Mouse (Mus musculus) R1 (cell line): ENCODE results near the gene Cuzd1.

Experiments
- DNase-seq: peaks from one replicate; pipeline ENCODE4 v3.0.0-alpha.2; 2018; ENCODE audit warnings: low read depth, low spot score

The Cuzd1 gene

GRCm38 (mm10) chr7:131322192-131322591 lies at the start of gene Cuzd1:
Gene Cuzd1, minus strand, starts transcription at chr7:131322292.
- DNase-seq, result no peak

GRCm38 (mm10) chr7:131371470-131371860 lies 49.4 kb upstream of the Cuzd1 start:
- no peak for DNase-seq

- peak; percentile 93 for DNase-seq
Measured at GRCm38 (mm10) chr7:131370648-131371469, 48.8 kb upstream of the Cuzd1 start, which contains the start of gene Pstk. Gene Pstk, plus strand, starts transcription at chr7:131371141.

GRCm38 (mm10) chr7:131364131-131364530 lies 42.0 kb upstream of the Cuzd1 start:
- DNase-seq, result no peak

GRCm38 (mm10) chr7:131362615-131363300 lies 40.7 kb upstream of the Cuzd1 start, which contains the start of gene 2310057M21Rik:
Gene 2310057M21Rik, minus strand, starts transcription at chr7:131362759.
- peak; percentile 99 for DNase-seq

DNA sequence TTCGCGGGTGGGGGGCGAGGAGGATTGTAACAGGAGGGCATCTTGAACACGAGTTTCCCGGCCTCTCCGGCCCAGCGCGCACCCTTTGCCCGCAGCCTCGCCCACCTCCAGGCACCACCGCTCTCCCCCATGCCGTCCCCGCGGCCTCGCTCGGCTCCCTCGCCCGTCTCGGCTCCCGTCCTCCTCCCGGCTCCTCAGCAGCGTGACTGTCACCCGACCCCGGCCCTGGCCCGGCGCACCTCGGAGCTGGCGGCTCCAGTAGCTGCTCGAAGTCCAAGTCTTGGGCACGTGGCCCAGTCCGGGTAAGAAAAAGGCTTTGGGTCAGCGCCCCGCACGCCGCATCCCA lies 40.1 kb upstream of the Cuzd1 start:
- no peak for DNase-seq

DNA sequence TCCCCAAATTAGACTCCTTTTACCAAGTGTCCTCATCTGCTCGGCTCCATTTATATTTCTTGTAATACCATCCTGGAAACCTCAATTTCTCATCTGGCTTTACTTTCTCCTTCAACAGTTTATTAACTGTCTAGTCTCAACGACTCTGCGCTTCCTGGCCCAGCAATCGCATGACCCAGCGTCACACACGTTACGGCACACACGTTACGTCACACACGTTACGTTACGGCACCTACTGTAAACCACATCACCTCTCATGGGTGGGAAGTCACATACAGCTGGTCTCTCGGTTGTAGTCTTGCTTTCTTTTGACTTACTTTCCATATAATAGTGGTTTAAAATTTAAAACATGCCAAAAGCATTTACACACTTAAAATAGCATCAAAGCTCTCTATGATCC lies 34.0 kb upstream of the Cuzd1 start:
- DNase-seq, result no peak

DNA sequence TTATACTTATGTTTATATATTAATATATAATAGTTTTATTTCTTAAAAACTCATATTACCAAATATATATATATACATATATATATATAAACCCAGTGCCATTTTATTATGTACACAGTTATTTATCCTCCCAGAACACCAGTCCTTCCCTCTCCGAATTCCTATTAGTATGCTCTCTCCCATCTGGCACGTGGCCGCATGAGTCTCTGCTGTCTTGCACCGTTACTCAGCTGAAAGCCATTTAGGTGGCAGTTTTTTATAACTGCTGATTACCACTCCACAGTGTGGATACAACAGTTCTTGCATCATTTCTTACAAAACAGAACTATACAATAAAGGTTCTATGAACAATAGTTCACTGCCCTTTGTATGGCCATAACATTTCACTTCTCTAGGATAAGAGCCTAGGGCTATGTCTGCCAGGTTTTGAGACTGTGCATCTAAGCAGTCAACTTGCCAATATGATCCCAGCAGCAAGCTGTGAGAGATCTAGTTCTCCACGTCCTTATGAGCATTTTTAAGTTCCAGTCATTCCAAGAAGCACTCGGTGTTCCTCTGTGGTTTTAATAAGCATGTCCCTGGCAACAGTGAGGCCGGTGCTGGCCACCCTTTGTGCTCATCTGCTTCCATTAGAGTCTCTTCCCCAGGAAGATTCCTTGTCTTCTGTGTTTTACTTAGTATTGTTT lies 23.9 kb upstream of the Cuzd1 start:
- no peak for DNase-seq

GRCm38 (mm10) chr7:131337502-131338068 lies 15.5 kb upstream of the Cuzd1 start:
- peak; percentile 62 for DNase-seq

GRCm38 (mm10) chr7:131333564-131333963 lies 11.5 kb upstream of the Cuzd1 start, which contains the start of gene Fam24a:
Gene Fam24a, plus strand, starts transcription at chr7:131333864.
- no peak for DNase-seq

GRCm38 (mm10) chr7:131331688-131332087 lies 9.6 kb upstream of the Cuzd1 start:
- no peak for DNase-seq

DNA sequence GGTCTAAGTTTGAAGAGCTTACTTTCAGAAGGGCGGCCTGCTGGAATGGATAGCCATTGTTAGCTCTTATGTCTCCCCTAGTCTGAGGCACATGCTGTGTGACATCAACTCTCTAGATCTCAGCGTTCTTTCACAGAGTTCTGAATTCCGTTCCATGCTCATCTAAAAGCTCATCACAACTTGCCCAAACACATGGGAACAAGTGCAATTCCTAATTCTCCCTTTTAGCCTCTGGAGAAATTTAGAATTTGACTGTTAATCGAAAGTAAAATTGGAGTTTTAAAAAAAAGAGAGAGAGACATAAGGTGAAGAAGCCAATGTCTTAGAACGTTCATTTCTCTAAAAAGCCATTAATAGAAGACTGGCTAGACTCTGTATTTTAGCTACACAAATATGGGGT lies 7.3 kb upstream of the Cuzd1 start, which contains the start of gene Fam24b:
Gene Fam24b (minus strand): TSS at position 101 of the 400 bp plus-strand sequence.
- DNase-seq, result no peak

DNA sequence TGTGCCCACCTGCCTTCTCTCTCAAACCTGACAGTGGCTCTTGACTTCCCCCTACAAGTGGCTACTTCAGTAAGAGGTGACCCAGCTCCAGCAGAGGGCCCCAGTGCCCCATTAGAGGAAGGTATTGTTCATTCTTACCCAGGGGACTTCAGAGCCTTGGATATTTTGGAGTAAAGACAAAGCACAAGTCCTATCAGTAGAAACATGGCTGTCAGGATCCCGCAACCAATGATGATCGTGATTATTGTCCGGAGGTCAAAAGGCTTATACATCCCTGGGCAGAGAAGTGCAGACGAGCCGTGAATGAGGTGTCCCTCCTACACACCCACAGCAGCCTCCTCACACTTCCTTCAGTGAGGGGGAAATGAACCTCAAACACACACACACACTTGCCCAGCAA lies 5.0 kb upstream of the Cuzd1 start:
- DNase-seq, result no peak

DNA sequence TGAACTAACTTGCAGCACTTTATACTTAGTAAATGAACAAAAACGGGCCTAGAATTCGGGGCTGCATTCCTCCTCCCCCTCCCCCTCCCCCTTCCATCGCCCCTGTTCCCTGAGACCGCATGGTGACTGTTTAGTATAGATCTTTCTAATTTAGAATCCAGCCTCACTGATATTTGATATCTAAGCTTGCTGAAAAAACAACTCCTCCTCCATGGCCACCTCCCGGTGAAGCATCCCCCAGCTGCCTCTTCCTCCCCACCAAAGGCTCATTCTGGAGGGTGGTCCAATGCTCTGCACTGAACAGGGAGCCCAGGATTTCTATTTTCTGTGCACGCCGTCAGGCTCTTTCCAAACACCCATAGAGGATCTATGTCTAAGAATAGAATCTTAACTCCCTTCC lies 3.8 kb downstream of the Cuzd1 start:
- DNase-seq, result no peak

DNA sequence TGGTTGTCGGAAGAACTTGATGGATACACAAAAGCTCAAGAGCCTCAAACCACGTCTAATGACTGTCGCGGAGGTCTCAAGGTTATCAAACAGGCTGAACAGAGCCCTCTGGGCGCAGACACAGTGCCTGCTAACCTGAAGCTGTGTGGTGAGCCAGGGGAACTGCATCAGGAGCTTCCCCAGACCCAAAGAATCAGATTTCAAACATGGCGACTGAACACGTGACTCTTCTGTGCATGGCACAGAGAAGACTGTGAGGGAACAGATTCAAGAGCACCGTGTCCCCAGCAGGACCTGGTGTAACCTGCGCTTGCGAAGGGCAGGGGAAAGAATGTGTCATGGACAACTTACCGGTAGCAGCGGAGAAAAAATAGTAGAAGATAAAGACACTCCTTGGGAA lies 4.5 kb downstream of the Cuzd1 start:
- DNase-seq, result peak; percentile 79

DNA sequence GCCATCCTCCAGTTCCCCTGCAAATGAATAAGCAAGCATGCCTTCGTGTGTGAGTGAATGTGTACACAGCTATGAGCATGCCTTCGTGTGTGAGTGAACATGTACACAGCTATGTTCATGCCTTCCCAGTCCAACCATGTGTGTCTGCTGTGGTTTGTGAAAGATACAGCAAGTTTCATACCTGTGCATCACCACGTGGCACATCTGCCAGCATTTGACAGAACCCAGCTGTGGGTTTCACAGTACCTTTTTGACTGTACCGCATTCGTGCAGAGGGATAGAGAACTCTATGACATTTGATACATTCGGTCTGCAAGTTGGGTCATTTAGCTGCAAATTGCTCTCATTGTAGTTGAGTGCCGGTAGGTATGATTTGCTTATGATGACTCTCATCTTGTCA lies 7.6 kb downstream of the Cuzd1 start:
- no peak for DNase-seq

DNA sequence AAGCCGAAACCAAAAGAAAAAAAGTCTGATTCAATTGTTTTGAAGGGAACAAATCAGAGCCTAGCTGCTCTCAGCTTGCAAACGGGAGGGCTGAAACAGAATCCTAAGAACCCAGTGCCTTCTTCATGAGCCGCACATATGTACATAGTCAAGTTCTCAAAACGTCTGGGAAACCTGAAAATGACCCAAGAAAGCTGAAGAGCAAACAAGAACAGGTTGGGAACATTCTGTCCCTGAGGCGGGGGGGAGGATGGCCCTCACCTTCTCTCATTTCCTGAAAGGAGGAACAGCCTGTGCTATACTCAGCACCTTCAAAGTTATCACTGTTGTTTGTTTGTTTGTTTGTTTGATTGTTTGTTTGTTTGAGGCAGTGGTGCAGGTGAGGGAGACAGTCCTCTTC lies 15.4 kb downstream of the Cuzd1 start:
- DNase-seq, result no peak

- DNase-seq, result no peak
Measured at GRCm38 (mm10) chr7:131303340-131303739, 18.8 kb downstream of the Cuzd1 start.

DNA sequence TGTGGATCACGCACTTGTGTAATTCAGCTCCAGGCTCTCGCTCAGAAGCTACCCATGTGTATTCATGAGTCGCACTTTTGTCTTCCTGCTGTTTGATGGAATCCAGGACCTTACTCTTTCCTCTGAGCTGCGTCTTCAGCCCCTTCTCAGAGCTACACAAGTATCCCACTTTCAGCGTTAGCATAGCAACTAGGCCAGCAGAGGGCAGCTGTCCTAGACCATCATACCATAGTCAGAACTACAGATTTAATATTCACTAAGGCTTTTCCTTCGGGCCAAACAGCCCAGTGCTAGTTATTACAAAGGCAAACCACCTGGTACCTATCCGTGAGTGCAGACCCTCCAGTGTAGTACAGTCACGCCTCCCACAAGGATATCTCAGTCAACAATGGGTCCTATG lies 24.9 kb downstream of the Cuzd1 start:
- peak; percentile 26 for DNase-seq

GRCm38 (mm10) chr7:131265851-131266250 lies 56.2 kb downstream of the Cuzd1 start:
- DNase-seq, result no peak

GRCm38 (mm10) chr7:131264251-131264650 lies 57.8 kb downstream of the Cuzd1 start:
- DNase-seq, result no peak

GRCm38 (mm10) chr7:131260946-131261345 lies 61.1 kb downstream of the Cuzd1 start:
- no peak for DNase-seq
